Mouse (Mus musculus): Measurements from ENCODE around the gene Colgalt2. TPM values are rescaled to one million over a fixed set of nuclear protein-coding genes. Genes with fewer than 3 reads are reported as not detected.

The Colgalt2 gene
- polyA plus RNA-seq, 1 experiment from 2014 or later, result 3.2 TPM

GRCm38 (mm10) chr1:152520798-152521575 is 121.4 kb downstream of the Colgalt2 start:
- H3K4me3 ChIP-seq, result no peak overlapping the region
- peaks cover 33% of the 10 kb centered on the region for H3K4me1 ChIP-seq
- no peaks in the 10 kb centered on the region for H3K9me3 ChIP-seq
- H3K27ac ChIP-seq (replicated peaks), result no peak overlapping the region
- ATAC-seq (ENCODE audit: extremely low read depth, insufficient number of reproducible peaks, low FRiP score, low TSS enrichment), result no peak
- H3K27me3 ChIP-seq (replicated peaks), result no peaks in the 10 kb centered on the region
- no peak overlapping the region for H3K4me2 ChIP-seq
- H3K9ac ChIP-seq, result no peak overlapping the region
- peaks cover 95% of the 10 kb centered on the region for H3K36me3 ChIP-seq
- 71% methylated on average over 16 of the region's 16 CpGs for WGBS

GRCm38 (mm10) chr1:152522226-152522625 is 122.6 kb downstream of the Colgalt2 start:
- Histone ChIP-seq H3K4me1 (peaks cover 46% of the 10 kb centered on the region), H3K9ac (0 out of 2 replicates have a peak overlapping the region, but pooled peaks have one; percentile 3), H3K4me2 (no peak overlapping the region), H3K27me3 (replicated peaks) (no peaks in the 10 kb centered on the region), H3K36me3 (peaks cover 86% of the 10 kb centered on the region), H3K9me3 (no peaks in the 10 kb centered on the region), H3K4me3 (no peak overlapping the region), H3K27ac (replicated peaks) (no peak overlapping the region)
- 72% methylated on average over 3 of the region's 3 CpGs for WGBS
- ATAC-seq (ENCODE audit: extremely low read depth, insufficient number of reproducible peaks, low FRiP score, low TSS enrichment), result no peak

- H3K4me1 ChIP-seq, result peaks cover 56% of the 10 kb centered on the region
- H3K36me3 ChIP-seq, result peaks cover 84% of the 10 kb centered on the region
- H3K4me2 ChIP-seq, result no peak overlapping the region
- no peaks in the 10 kb centered on the region for H3K27me3 ChIP-seq (replicated peaks)
- H3K27ac ChIP-seq (replicated peaks), result no peak overlapping the region
- H3K9ac ChIP-seq, result peak overlapping the region; percentile 41; the same call in 1 of the 2 replicates
- WGBS, result 15% methylated on average over 11 of the region's 11 CpGs
- no peak overlapping the region for H3K4me3 ChIP-seq
- no peaks in the 10 kb centered on the region for H3K9me3 ChIP-seq
- ATAC-seq (ENCODE audit: extremely low read depth, insufficient number of reproducible peaks, low FRiP score, low TSS enrichment), result no peak
Measured at GRCm38 (mm10) chr1:152523292-152523691, 123.7 kb downstream of the Colgalt2 start.

GRCm38 (mm10) chr1:152524098-152524892 is 124.7 kb downstream of the Colgalt2 start:
- H3K27me3 ChIP-seq (replicated peaks), result no peaks in the 10 kb centered on the region
- no peak for ATAC-seq (ENCODE audit: extremely low read depth, insufficient number of reproducible peaks, low FRiP score, low TSS enrichment)
- no peaks in the 10 kb centered on the region for H3K9me3 ChIP-seq
- no peak overlapping the region for H3K4me2 ChIP-seq
- peaks cover 66% of the 10 kb centered on the region for H3K4me1 ChIP-seq
- no peak overlapping the region for H3K9ac ChIP-seq
- H3K27ac ChIP-seq (replicated peaks), result no peak overlapping the region
- 68% methylated on average over 22 of the region's 22 CpGs for WGBS
- H3K36me3 ChIP-seq, result peaks cover 82% of the 10 kb centered on the region
- H3K4me3 ChIP-seq, result no peak overlapping the region

GRCm38 (mm10) chr1:152524987-152525648 is 125.5 kb downstream of the Colgalt2 start:
- Histone ChIP-seq H3K4me3 (no peak overlapping the region), H3K9me3 (no peaks in the 10 kb centered on the region), H3K36me3 (peaks cover 81% of the 10 kb centered on the region), H3K27me3 (replicated peaks) (no peaks in the 10 kb centered on the region), H3K4me1 (peaks cover 69% of the 10 kb centered on the region), H3K9ac (peak overlapping the region; percentile 62), H3K27ac (replicated peaks) (peak overlapping the region; percentile 93), H3K4me2 (no peak overlapping the region)
- 10% methylated on average over 6 of the region's 6 CpGs for WGBS
- ATAC-seq (ENCODE audit: extremely low read depth, insufficient number of reproducible peaks, low FRiP score, low TSS enrichment), result 0 out of 2 replicates have a peak, but pooled peaks have one; percentile 49

- Histone ChIP-seq H3K4me2 (peak overlapping the region; percentile 50), H3K4me1 (peaks cover 79% of the 10 kb centered on the region), H3K9ac (peak overlapping the region; percentile 54), H3K27me3 (replicated peaks) (no peaks in the 10 kb centered on the region), H3K4me3 (0 out of 2 replicates have a peak overlapping the region, but pooled peaks have one; percentile 4), H3K27ac (replicated peaks) (peak overlapping the region; percentile 93), H3K36me3 (peaks cover 81% of the 10 kb centered on the region), H3K9me3 (no peaks in the 10 kb centered on the region)
- ATAC-seq (ENCODE audit: extremely low read depth, insufficient number of reproducible peaks, low FRiP score, low TSS enrichment), result no peak
- WGBS, result 31% methylated on average over 9 of the region's 9 CpGs
Measured at GRCm38 (mm10) chr1:152526154-152526553, 126.5 kb downstream of the Colgalt2 start.

GRCm38 (mm10) chr1:152528214-152528613 is 128.6 kb downstream of the Colgalt2 start:
- Histone ChIP-seq H3K27me3 (replicated peaks) (no peaks in the 10 kb centered on the region), H3K4me3 (no peak overlapping the region), H3K9me3 (no peaks in the 10 kb centered on the region), H3K36me3 (peaks cover 67% of the 10 kb centered on the region), H3K4me2 (no peak overlapping the region), H3K9ac (peak overlapping the region; percentile 58), H3K27ac (replicated peaks) (peak overlapping the region; percentile 93), H3K4me1 (peaks cover 93% of the 10 kb centered on the region)
- WGBS, result 27% methylated on average over 6 of the region's 6 CpGs
- ATAC-seq (ENCODE audit: extremely low read depth, insufficient number of reproducible peaks, low FRiP score, low TSS enrichment), result no peak

GRCm38 (mm10) chr1:152528778-152529177 is 129.1 kb downstream of the Colgalt2 start:
- WGBS, result 64% methylated on average over 3 of the region's 3 CpGs
- Histone ChIP-seq H3K4me2 (no peak overlapping the region), H3K4me3 (no peak overlapping the region), H3K9me3 (no peaks in the 10 kb centered on the region), H3K27me3 (replicated peaks) (no peaks in the 10 kb centered on the region), H3K27ac (replicated peaks) (peak overlapping the region; percentile 93), H3K4me1 (peaks cover 93% of the 10 kb centered on the region), H3K9ac (peak overlapping the region; percentile 26; the same call in 1 of the 2 replicates), H3K36me3 (peaks cover 67% of the 10 kb centered on the region)
- no peak for ATAC-seq (ENCODE audit: extremely low read depth, insufficient number of reproducible peaks, low FRiP score, low TSS enrichment)

GRCm38 (mm10) chr1:152531498-152531897 is 131.9 kb downstream of the Colgalt2 start:
- no peak for ATAC-seq (ENCODE audit: extremely low read depth, insufficient number of reproducible peaks, low FRiP score, low TSS enrichment)
- 15% methylated on average over 15 of the region's 15 CpGs for WGBS
- Histone ChIP-seq H3K27me3 (replicated peaks) (no peaks in the 10 kb centered on the region), H3K9me3 (no peaks in the 10 kb centered on the region), H3K27ac (replicated peaks) (peak overlapping the region; percentile 64), H3K9ac (peak overlapping the region; percentile 57), H3K36me3 (peaks cover 74% of the 10 kb centered on the region), H3K4me1 (peaks cover 67% of the 10 kb centered on the region), H3K4me3 (no peak overlapping the region), H3K4me2 (peak overlapping the region; percentile 18)

- no peaks in the 10 kb centered on the region for H3K27me3 ChIP-seq (replicated peaks)
- WGBS, result 72% methylated on average over 7 of the region's 7 CpGs
- peaks cover 82% of the 10 kb centered on the region for H3K36me3 ChIP-seq
- no peak overlapping the region for H3K9ac ChIP-seq
- no peak overlapping the region for H3K27ac ChIP-seq (replicated peaks)
- peaks cover 51% of the 10 kb centered on the region for H3K4me1 ChIP-seq
- no peak overlapping the region for H3K4me3 ChIP-seq
- no peaks in the 10 kb centered on the region for H3K9me3 ChIP-seq
- H3K4me2 ChIP-seq, result no peak overlapping the region
- ATAC-seq (ENCODE audit: extremely low read depth, insufficient number of reproducible peaks, low FRiP score, low TSS enrichment), result no peak
Measured at GRCm38 (mm10) chr1:152534531-152534930, 134.9 kb downstream of the Colgalt2 start.

GRCm38 (mm10) chr1:152536416-152537018 is 136.9 kb downstream of the Colgalt2 start:
- H3K27ac ChIP-seq (replicated peaks), result no peak overlapping the region
- H3K4me2 ChIP-seq, result no peak overlapping the region
- no peak overlapping the region for H3K9ac ChIP-seq
- no peak for ATAC-seq (ENCODE audit: extremely low read depth, insufficient number of reproducible peaks, low FRiP score, low TSS enrichment)
- H3K36me3 ChIP-seq, result peaks cover 81% of the 10 kb centered on the region
- 58% methylated on average over 16 of the region's 16 CpGs for WGBS
- H3K4me3 ChIP-seq, result no peak overlapping the region
- no peaks in the 10 kb centered on the region for H3K27me3 ChIP-seq (replicated peaks)
- no peaks in the 10 kb centered on the region for H3K9me3 ChIP-seq
- H3K4me1 ChIP-seq, result peaks cover 44% of the 10 kb centered on the region
